Mouse (Mus musculus) C2C12 (cell line): ENCODE measurements at regions not wholly inside any gene's neighbourhood (a gene's known extent, or its start where the extent isn't known, plus 50 kb on each side); places are given as distances from the start of the nearest gene placed in this dataset.
A peak's percentile ranks its signal among the peaks of the same experiment; 100 is the strongest.

Experiments
- H3K27me3 ChIP-seq: one replicate; pipeline ENCODE4 v1.6.1; 2011; ENCODE audit not compliant: control insufficient read depth, insufficient read depth, insufficient read length
- H3K36me3 ChIP-seq: one replicate; pipeline ENCODE4 v1.6.1; 2011; ENCODE audit not compliant: control insufficient read depth, insufficient read depth
- H3K4me3 ChIP-seq: one replicate; pipeline ENCODE4 v1.5.1; 2011; ENCODE audit warnings: mild to moderate bottlenecking, control low read depth; ENCODE audit not compliant: poor library complexity, insufficient read depth, severe bottlenecking
- H3K79me2 ChIP-seq: one replicate; pipeline ENCODE4 v1.6.1; 2011; ENCODE audit not compliant: control insufficient read depth, insufficient read depth
- H3K79me3 ChIP-seq: one replicate; pipeline ENCODE4 v1.6.1; 2011; ENCODE audit warnings: low read depth, control low read depth
- H3ac ChIP-seq: one replicate; pipeline ENCODE3; 2011; ENCODE audit warnings: low read depth; ENCODE audit not compliant: control insufficient read depth, insufficient read length
- CEBPB ChIP-seq: IDR thresholded peaks from one replicate; pipeline ENCODE4 v1.6.1; 2011; ENCODE audit warnings: low read depth, mild to moderate bottlenecking, control low read depth, moderate library complexity
- CTCF ChIP-seq: IDR thresholded peaks from one replicate; pipeline ENCODE4 v1.5.1; 2011; ENCODE audit not compliant: control insufficient read depth, insufficient read depth, insufficient read length
- FOSL1 ChIP-seq: IDR thresholded peaks from one replicate; pipeline ENCODE4 v1.8.0; 2011; ENCODE audit warnings: mild to moderate bottlenecking, low read length; ENCODE audit not compliant: poor library complexity, insufficient read depth, severe bottlenecking
- MAX ChIP-seq: IDR thresholded peaks from one replicate; pipeline ENCODE4 v1.6.1; 2011; ENCODE audit warnings: mild to moderate bottlenecking, control low read depth
- MYOD1 ChIP-seq: IDR thresholded peaks from one replicate; pipeline ENCODE4 v1.6.1; 2011; ENCODE audit warnings: low read depth; ENCODE audit not compliant: control insufficient read depth, insufficient read length
- MYOG ChIP-seq: IDR thresholded peaks from one replicate; pipeline ENCODE4 v1.6.1; 2011; ENCODE audit not compliant: control insufficient read depth, insufficient read length; ENCODE audit errors: extremely low read depth
- USF1 ChIP-seq: IDR thresholded peaks from one replicate; pipeline ENCODE4 v1.6.1; 2011; ENCODE audit warnings: low read depth, mild to moderate bottlenecking, control low read depth, moderate library complexity

DNA sequence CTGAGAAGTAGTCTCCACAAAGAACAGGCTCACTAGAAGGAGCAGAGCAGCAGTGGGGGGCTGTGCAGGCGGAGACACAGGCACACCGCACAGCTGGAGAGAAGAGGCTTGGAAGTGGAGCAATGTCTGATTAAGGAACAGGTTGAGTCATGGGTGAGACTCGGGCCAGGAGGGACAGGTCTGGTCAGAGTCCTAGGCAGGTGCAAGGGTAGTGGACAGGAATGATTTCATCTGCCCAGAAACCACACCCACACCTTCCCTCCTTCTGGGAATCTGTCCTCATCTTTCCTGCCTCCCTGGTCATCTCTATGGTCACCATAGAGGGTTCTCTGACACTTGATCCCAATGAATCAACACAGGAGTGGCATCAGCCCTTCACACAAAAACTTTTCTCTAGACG lies 983.8 kb downstream of the 4930447A16Rik start:
- H3ac ChIP-seq, result no peak overlapping the region
- H3K4me3 ChIP-seq, result no peak overlapping the region
- no peaks in the 10 kb centered on the region for H3K27me3 ChIP-seq
- no peaks in the 10 kb centered on the region for H3K79me2 ChIP-seq
- no peaks in the 10 kb centered on the region for H3K79me3 ChIP-seq
- H3K36me3 ChIP-seq, result no peaks in the 10 kb centered on the region
- no peak for TF ChIP-seq CTCF
- TF ChIP-seq MYOD1, result peak; percentile 9

DNA sequence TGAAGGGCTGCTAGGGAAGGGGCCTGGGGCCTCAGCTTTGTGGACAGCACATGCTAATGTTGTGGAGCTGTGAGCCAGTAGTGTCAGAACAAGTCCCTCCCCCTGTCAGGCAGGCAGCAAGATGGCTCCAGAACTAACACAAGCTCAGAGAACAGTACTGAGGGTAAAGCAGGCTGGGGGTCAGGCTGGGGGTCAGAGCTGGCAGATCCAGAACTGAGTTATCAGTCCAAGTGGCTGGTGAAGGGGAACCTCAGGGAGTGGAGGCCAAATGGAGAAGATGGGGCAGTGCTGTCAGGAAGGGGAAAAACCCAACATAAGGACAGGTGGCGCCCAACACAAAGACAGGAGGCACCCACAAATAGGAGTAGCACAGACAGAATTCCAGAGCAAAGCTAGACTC lies 985.1 kb downstream of the 4930447A16Rik start:
- TF ChIP-seq MYOG (no peak), CEBPB (no peak), MAX (no peak), CTCF (no peak), FOSL1 (no peak), MYOD1 (no peak), USF1 (no peak)
- Histone ChIP-seq H3K4me3 (no peak overlapping the region), H3K27me3 (no peaks in the 10 kb centered on the region), H3K79me2 (no peaks in the 10 kb centered on the region), H3ac (no peak overlapping the region), H3K79me3 (no peaks in the 10 kb centered on the region), H3K36me3 (no peaks in the 10 kb centered on the region)

DNA sequence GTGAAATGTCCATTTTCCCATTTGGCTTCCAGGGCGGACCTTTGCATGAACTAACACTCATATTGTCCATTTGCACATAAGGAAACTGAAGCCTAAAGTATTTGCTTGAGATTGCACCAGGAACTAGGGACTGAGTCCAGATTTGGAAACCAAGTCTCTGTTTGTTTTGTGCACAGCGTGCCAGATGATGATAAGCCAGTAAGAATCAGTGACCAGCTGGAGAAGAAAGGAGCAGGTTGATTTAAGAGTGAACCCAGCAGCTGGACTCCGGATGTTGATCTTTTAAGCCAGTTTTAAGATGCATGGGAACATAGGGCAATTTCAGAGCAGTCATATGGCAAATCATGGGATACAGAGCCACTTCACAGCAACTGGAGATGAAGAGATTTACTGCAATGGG lies 987.1 kb downstream of the 4930447A16Rik start:
- H3K27me3 ChIP-seq, result no peaks in the 10 kb centered on the region

DNA sequence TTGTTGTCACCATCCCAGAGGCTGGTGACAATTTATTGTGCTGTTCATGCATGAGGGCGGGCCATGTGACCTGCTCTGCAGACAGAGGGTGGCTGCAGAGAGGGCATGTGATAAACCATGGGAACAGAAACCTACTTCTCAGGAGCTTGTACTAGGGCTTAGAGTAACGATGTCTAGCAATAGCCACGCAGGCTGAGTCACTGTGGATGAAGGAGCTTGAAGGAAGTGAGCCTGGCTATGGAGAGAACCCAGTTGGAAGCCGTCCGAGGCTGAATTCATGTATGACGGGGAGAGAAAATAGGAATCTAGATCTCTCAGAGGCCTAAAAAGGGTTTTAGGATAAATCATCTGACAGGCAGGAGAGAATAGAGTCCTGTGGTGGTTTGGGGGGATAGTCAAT lies 988.0 kb downstream of the 4930447A16Rik start:
- Histone ChIP-seq H3K79me3 (no peaks in the 10 kb centered on the region), H3K36me3 (no peaks in the 10 kb centered on the region), H3K27me3 (no peaks in the 10 kb centered on the region), H3K79me2 (no peaks in the 10 kb centered on the region), H3ac (no peak overlapping the region), H3K4me3 (no peak overlapping the region)
- TF ChIP-seq CTCF, result no peak
- TF ChIP-seq MYOD1, result no peak
- no peak for TF ChIP-seq MAX
- no peak for TF ChIP-seq FOSL1
- no peak for TF ChIP-seq USF1
- TF ChIP-seq CEBPB, result no peak
- no peak for TF ChIP-seq MYOG

More for the DNA sequence above, 987.1 kb downstream of the 4930447A16Rik start:
- H3K79me2 ChIP-seq, result no peaks in the 10 kb centered on the region
- no peak overlapping the region for H3K4me3 ChIP-seq
- no peaks in the 10 kb centered on the region for H3K36me3 ChIP-seq
- no peaks in the 10 kb centered on the region for H3K79me3 ChIP-seq
- no peak overlapping the region for H3ac ChIP-seq
- TF ChIP-seq FOSL1 (no peak), MAX (no peak), MYOD1 (no peak), CEBPB (no peak), CTCF (no peak), MYOG (no peak), USF1 (no peak)

DNA sequence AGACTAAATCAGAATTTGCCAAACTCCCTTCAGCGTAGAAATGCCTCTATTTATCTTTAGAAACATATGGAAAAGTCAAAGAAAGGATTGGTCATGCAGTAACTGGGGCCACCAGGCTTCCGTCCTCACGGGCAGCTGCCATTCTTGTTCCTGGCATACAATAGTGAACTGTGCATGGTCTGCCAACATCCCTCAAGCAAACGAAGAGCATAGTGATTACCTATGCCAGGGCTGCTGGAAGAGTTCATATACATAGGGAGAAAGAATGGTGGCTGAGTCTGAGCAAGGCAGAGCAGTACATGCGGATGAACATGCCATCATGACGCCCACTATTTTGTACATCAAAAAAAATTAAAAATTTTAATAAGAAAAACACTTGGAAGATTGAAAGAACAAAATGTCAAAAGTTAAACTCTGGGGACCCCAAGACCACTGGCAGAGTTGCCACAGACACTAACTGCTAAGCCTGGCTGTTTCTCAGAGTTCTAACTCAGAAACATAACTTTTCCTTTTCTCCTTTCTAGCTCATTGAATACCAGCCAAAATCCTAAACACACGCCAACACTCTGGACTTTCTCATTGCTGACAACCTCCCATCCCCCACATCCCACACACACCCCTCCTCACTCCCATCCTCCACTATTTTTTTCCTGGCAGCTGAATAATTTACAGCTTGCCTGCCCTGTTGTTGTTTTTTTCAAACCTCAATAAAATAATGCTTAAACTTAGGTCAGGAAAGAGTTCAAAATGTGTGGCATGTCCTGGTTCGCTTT lies 989.1 kb downstream of the 4930447A16Rik start:
- no peak overlapping the region for H3K4me3 ChIP-seq
- TF ChIP-seq MYOG (no peak), CEBPB (no peak), MAX (no peak), USF1 (no peak), CTCF (no peak), MYOD1 (no peak), FOSL1 (no peak)
- H3K79me3 ChIP-seq, result no peaks in the 10 kb centered on the region
- no peaks in the 10 kb centered on the region for H3K79me2 ChIP-seq
- H3K27me3 ChIP-seq, result no peaks in the 10 kb centered on the region
- H3ac ChIP-seq, result no peak overlapping the region
- no peaks in the 10 kb centered on the region for H3K36me3 ChIP-seq

DNA sequence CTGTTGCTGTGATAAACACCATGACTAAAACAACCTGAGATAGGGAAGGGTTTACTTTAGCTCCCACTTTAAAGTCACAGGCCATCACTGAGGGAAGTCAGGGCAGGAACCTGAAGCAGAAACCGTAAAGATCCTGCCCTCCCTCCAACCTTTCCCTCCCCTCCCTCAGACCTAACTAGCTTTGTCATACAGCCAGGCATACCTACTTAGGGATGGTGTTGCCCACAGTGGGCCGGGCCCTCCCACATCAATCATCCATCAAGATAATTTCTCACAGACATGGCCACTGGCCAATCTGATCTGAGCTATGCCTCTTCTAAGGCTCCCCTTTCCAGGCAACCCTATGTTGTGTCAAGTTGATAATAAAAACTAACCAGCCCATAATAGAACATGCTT lies 989.7 kb downstream of the 4930447A16Rik start:
- Histone ChIP-seq H3K4me3 (no peak overlapping the region), H3K79me2 (no peaks in the 10 kb centered on the region), H3K27me3 (no peaks in the 10 kb centered on the region), H3K36me3 (no peaks in the 10 kb centered on the region), H3K79me3 (no peaks in the 10 kb centered on the region), H3ac (no peak overlapping the region)
- TF ChIP-seq MYOG (no peak), MAX (no peak), MYOD1 (no peak), USF1 (no peak), CTCF (no peak), FOSL1 (no peak), CEBPB (no peak)
